Mouse (Mus musculus) T-helper 2 cell (primary cell): ENCODE measurements around the gene Catsper2.

ENCODE experiments used
- in situ Hi-C: fragments of 300-600 bp; cut with MboI, MseI; formaldehyde crosslinking; loops from one replicate; pipeline ENCODE4 v1.15.1; 2025; ENCODE audit warnings: high pct_unique_total_duplicates

Catsper2 gene

DNA sequence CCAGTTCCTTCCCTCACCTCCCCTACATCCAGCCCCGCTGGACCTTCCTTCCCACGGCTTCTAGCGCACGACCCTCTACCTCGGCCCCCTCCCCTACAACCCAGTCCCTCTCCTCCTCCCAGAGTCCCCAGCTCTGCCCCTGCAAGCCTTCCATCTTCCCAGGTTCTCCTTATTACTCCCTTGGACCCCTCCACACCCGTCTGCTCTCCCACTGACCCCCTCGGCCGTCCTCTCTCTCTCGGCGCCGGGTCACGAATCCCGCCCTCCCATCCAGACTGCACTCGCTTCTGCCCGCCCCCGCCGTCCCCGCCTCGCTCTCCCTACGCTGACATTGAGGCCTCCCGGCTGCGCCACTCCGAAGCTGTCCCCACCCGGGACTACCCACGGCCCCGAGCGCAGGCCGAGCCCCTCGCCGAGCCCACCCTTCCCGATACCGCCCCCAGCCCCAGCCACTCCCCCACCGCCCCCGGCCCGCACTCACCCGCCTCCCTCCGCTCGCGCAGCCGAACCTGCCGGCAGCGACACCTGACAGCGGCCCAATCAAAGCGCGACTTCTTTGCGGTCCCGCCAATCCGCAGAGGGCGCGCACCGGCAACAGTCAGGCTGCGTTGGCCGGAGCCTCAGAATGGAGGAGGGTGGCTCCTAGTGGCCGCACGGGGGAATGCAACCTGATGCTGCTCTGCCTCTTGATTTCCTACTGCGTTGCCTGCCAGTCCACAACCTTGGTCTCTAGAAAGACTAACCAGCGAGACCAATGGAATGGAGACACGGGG is 58.6 kb downstream of the Catsper2 start, which contains the start of gene Ppip5k1:
Gene Ppip5k1 (minus strand): TSS at position 577 of the 773 bp plus-strand sequence.
- in situ Hi-C loops, result no loop called here

- in situ Hi-C loops, result no loop called here
Observed at GRCm38 (mm10) chr2:121354378-121354777, 59.2 kb downstream of the Catsper2 start.

- in situ Hi-C loops, result no loop called here
Observed at GRCm38 (mm10) chr2:121353156-121353555, 60.4 kb downstream of the Catsper2 start.
